Comparison of ENCODE assay signal across 10 mouse cellular contexts in the genomic region with DNA sequence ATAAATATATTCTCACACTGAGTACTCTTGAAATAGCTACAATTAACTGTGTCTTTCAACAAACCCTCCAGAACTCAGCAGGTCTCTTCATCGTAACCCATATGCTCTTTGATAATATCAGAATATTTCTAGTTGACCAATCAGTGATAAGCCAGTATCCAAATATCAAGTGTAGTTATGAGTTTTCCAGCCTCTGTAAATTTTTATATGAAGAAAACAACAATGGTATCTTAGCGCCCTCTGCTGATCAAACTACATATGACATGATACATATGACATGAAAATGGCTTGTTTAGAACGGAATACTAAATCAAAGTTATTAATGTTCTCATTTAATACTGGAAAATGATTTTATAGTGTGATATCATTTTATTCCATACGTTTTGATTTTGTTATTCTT. TPM values are rescaled to one million over a fixed set of nuclear protein-coding genes. Genes with fewer than 3 reads are reported as not detected.
DNase-seq lines count a peak whose midpoint lies in the region; TF ChIP-seq lines count a peak whose summit lies in the region.
"Had no signal": no experiment of that assay in that cellular context is flagged by ENCODE, and none has a peak within 500 bp of the region (broad histone marks: within the 10 kb centered on the region; RNA-seq: fewer than 3 reads in every experiment).

No protein-coding gene starts in this region.

- no peak overlapping the region for H3K27ac ChIP-seq in left cerebral cortex, adult 2 months

- intact Hi-C loops in left cerebral cortex, adult 2 months (cut with DNase I): loop anchor here (1.0 kb wide), 2 partner anchors 278 to 329 kb away; no protein-coding TSS in a partner anchor
- intact Hi-C loops in left cerebral cortex, postnatal 4 days (cut with DNase I): loop anchor here (5.0 to 10.0 kb wide), 2 partner anchors 276 to 329 kb away; no protein-coding TSS in a partner anchor

- TF ChIP-seq CTCF in left cerebral cortex, adult 2 months (IDR thresholded peaks at IDR 0.05): peak; percentile 63

- DNase-seq in cerebellum, postnatal 10 days: peak; percentile 34 to 72
- DNase-seq in cerebellum, postnatal 36 days: no peak
- DNase-seq in left cerebral cortex, adult 2 months (ENCODE audit: extremely low spot score in 1 of 2, low spot score in 2 of 2): no peak
- no peak for DNase-seq in left cerebral cortex, postnatal 4 days
- peak; percentile 77 for DNase-seq in NIH3T3 (ENCODE audit: low read depth)
- DNase-seq in induced T-regulatory cell, adult 2 months (ENCODE audit: low read depth): peak; percentile 26
- no peak for DNase-seq in right cerebral cortex, postnatal 25 days
- DNase-seq in ovary, postnatal 36 days (ENCODE audit: low spot score): no peak

- H3K4me3 ChIP-seq in left cerebral cortex, adult 2 months: no peak overlapping the region
- H3K4me3 ChIP-seq: heart, embryonic 12.5 days had no signal

RNA-seq across cellular contexts. Expression of gene Slc5a7, which starts 44.6 kb away (rescaled TPM):
- 1 to 10 TPM; 1.4 to 2.5 TPM for total RNA-seq in left cerebral cortex, adult 2 months (2021)
- 1 to 10 TPM in 1 of 2 experiments, under 1 TPM in 1; 0.76 to 1.8 TPM for total RNA-seq in left cerebral cortex, postnatal 4 days (2021)
- total RNA-seq: neutrophil, adult 5-6 weeks had no signal

Comparison
In these comparisons a context has a peak if more than half of its experiments do, and no peak if none do; other contexts are left out.
1. DNase-seq: peak in cerebellum, postnatal 10 days (2 of 2), NIH3T3 (single experiment) and induced T-regulatory cell, adult 2 months (single experiment); none in cerebellum, postnatal 36 days (0 of 2), left cerebral cortex, adult 2 months (0 of 2), left cerebral cortex, postnatal 4 days (single experiment), right cerebral cortex, postnatal 25 days (single experiment) and ovary, postnatal 36 days (single experiment).